Mouse (Mus musculus) fibroblast of lung, adult 2 months (primary cell): ENCODE data around the gene Tox3.

Source experiments
- DNase-seq: peaks from one replicate; pipeline ENCODE4 v3.0.0-alpha.2; 2011; ENCODE audit warnings: low read depth

Tox3 gene

DNA sequence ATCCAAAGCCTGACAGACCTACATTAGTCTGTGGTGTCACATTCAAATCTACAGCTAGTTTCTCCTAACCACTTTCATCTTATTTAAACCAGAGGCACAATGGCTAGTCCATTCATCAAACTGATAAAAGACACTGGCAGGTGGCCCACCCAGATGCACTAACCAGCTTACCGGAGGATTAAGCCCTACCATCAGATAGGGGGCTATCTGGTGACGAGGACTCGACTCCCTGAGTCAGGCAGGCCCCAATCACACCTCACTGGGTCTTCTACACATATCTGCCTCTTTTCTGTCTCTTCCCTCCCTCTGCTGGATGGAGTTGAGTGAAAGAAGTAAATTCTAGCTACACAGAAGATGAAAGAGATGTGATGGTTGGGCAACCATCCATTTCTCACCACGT, 24.3 kb downstream of the Tox3 start:
- no peak for DNase-seq

DNA sequence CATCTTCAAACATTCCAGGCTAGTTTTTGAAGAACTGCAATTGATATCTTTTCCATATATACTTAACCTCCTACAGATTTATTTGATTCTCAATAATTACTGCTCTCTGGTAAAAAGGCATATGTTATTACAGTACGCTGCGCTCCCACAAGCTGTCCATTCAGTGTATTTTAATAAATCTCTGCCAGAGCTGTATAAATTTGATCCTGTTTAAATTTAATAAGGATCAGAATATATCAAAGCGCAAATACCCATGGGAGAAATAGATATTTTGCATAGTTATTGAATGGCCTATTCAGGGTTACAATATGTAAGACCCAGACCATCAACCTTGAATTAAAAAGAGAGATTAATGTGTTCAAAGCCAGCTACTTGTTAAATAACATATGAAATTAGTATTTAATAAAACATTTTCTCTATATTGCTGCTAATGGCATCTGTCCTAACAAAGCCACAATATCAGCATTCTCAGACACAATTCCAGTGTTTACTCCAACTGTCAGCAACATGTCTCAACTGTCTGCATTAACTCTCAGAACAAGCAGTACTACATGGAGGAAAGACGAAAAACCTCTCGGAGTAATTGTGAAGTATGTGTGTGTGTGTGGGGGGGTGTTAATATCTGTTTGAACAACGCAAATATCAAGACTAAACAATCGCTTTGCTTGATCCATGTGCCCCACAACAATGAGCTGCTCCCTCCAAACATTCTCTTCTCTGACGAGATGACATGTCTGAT, 25.3 kb downstream of the Tox3 start:
- no peak for DNase-seq

DNA sequence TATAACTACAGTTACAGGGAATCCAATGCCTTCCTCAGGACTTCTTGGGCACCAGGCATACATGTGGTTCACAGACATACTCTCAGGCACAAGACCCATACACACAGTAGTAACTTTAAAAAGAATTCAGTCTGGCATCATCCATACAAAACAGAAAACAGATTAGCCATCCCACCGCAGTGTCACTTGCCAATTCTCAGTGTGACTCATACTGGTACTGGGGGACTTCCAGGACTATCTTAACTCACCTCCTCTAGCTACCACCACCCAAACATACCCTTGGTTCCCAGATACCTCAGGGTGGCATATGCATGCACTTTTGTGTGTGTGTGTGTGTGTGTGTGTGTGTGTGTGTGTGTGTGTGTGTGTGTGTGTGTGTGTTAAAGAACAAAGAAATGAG, 26.9 kb downstream of the Tox3 start:
- no peak for DNase-seq

DNA sequence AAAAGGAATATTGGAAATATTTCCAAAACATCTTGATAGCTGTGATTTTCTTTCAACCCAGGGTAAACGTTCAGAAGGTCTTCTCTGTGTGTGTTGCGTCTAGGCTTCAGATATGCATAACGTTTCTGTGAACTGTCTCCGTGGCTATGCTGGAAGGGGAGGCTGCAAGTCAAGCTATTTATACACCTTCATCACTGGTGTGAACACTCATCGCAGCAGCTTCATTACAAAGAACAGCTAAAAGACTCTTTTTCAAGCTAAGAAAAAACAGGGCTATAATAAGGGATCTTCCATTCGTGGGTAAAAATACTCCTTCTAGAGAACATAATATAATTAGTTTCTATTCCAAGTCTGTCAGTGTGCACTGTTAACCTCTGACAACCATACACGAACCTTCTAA, 33.8 kb downstream of the Tox3 start:
- no peak for DNase-seq

DNA sequence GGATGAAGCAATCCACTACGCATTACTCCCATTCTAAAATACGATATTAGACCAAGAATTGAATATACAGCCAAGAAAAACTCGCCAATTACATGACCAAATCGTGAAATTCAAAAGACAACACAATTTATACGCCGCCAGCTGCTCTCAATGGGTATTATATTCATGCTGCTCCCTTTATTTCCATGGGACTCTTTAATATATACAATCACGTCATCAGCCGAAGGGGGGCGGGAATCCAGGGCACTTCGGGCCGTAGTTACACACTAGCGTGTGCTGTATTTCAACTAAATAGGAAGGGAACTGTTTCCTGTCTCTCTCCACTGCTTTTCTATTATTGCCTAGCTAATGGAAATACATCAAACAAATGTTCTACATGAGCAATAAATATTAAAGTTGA, 45.2 kb downstream of the Tox3 start:
- DNase-seq: no peak

DNA sequence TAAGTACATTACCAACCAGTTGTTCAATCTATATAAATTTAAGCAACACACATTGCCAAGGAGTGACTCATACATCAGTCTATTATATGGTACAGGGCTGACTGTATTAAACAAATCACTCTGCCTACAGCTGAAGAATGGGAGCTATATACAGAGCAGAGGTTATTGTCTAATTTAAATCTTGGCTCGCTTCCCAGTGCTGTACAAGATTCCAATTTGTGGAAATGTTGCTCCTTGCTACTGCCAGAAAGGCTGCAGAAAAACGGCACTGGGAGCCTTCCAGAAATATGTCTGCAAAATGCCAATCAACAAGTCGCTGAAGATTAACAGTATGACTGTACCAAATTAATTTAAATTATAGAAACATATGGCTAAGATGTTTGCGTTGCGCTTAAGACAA, 45.9 kb downstream of the Tox3 start:
- DNase-seq: no peak

DNA sequence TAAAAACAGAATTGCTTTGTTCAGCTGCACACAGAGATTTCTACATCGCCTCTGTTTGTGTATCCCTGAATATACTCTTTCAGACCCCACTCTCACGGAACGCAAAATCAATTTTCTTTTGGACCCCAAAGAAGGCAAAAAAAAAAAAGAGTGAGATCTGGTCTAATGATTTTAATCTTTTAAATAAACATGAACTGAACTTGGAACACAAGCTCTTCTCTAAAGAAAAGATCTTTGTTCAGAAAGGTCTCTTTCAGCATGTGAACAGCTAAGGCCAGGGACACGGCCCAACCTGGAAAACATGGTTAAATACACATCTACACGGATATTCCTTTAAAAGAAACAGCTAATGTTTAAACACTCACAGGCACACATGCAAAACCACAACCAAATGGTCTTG, 46.6 kb downstream of the Tox3 start:
- no peak for DNase-seq

DNA sequence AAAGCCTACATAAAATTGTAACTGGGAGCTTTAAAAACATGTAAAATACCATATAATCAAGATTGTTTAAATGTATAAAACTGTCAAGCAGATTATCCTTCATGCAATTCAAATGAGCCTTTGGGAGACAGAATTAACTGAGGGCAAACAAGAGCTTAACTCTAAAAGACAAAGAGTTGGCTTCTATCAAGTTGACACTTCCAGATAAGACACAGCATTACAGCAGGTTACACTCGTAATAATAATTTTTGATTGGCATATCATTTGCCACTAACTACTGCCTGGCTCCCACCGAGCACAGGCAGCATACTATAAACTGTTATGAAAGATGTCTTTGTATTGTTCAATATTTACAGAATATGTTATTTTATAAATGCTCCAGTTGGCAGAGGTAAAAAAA, 47.2 kb downstream of the Tox3 start:
- DNase-seq: no peak

DNA sequence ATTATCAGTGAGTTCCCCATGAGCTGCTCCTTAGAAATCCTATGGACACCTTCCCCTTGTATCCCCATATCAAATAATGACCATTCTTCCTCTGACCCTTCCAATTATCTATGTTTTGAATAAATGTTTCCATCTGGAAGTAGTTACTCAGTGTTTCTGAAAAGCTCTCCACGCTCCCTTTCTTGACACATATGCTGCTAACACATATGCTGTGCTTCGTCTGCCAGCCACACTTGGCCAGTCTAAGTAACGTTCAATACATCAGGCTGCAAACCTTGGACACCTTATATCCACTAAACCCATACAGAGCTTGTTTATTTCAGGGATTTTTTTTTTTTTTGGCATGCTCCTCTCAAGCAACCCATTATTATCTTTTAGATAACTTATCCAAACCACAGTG, 54.1 kb downstream of the Tox3 start:
- no peak for DNase-seq

DNA sequence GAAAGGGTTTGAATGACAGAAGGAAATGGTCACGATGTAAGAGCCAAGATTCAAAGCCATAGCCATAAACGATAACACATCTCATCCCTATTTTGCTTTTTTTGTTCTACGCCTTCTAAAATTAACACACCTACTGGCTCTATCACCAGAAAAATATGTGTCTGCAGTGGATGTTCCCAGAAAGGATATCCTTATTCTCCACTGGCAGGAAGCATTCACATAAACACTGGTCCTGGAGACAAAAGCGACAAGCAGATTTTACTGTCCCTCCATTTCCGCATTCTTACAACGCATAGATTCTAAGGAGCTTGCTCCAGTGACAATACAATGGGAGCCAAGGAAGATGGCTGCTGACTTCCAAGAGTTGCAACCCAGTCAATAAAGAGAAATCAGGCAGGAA, 57.3 kb downstream of the Tox3 start:
- no peak for DNase-seq

DNA sequence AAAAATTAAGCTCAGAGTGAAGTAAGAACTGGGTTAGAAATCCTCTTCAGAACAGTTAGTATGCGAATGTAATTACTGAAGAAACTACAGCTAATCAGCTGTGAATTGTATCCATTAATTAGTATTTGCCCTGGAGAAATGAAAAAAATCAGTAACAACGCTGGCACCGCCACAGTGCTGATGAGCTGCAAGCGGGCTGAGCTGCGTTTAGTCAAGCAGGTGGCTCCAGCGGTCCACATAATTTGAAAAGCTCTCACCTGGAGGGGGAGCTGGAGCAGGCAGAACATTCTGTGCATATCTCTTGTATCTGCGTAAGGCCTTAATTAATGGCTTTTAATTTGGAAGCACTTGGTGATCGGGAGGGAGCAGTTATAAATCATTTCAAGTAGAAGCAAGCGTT, 71.4 kb downstream of the Tox3 start:
- DNase-seq: no peak

DNA sequence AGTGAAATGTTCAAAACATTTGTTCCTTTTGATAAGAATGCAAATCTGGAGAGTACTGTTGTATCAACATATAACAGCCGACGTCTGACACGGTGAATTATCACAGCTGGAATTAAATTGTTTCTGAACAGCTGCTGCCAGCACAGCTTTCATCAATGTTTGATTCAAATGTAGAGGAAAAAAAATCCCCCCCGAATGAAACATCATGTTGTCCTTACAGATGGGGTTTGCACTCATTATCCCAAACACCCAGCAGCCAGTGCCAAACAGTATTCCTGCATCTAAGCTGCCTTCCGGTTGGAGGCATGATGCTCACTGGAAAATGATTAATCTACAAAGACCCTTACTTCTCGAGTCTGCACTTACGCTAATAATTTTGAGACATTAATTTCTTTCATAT, 75.0 kb downstream of the Tox3 start:
- DNase-seq: no peak

DNA sequence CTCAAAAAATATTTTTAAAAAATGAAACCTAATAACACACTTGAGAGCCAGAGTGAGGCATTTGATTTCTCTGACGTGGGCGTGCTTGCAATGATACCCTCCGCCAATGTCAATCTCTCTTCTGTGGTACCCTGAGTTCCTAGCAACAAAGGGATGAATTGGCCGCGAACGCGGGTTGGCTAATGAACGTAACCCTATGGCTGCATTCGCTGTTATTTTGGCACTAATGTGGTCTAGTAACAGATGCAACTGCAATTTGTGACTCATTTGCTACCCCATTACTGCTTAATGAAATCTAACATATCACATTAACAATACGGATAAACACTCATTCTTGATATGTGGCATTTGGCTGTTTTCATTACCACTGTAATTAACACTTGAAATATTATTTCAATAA, 76.2 kb downstream of the Tox3 start:
- DNase-seq: no peak

DNA sequence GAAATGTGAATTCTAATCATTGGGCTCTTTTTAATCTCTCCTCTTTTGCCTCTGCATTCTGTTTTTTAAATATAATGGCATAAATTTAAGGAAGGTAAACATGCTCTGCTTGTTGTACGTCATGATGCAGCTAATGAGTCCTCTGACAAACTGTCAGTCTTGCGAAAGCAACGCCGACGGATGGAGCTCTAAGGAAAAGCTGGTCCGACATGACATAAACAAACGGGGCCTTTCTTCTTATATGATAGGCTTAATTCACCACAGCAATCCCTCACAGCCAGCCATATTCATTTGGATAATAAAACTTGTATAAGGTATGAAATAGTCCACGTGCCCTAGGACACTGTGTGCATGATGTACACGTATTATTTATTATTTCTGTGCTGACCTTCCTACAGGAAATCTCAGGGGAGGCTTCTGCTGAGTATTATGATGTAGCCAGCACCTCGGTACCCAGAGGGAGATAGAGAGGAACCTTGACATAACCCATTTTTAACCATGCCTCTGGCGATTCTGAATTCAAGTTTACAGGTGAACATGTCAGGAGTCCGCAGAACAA, 80.4 kb downstream of the Tox3 start:
- DNase-seq: no peak

DNA sequence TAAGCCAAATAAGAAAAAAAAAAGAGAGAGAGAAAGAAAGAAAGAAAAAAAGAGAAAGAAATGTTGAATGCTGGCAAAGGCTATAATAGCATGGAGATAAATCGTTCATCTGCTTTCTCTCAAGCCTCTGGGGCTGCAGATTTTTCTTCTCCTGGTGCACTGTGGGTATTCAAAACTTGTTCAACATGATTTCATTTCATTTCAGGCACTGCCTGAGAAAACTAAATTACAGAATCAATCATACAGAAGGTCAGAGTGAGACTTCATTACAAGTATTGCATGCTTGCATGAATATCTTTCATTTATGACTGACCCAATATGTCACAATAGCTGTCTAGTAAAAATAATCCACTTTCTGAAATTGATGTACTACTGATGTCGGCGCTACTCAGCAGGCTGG, 81.2 kb downstream of the Tox3 start:
- no peak for DNase-seq

DNA sequence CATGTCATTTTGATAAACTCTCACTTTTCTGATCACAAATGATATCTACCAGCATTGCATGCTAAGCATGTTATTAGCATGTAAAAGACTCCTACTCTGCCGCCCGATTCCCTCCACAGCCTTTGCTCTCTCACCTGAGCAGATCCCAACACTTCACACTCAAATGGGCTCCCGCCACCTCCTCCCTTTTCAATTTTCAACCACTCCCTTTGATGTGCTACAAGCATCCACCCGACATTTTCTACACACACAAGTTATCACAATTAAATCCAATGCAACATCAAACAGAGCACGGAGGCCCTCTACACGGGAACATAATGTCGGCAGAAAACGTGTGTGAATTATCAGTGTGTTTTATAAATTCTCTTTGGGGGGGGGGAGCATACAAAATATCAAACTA, 81.9 kb downstream of the Tox3 start:
- no peak for DNase-seq

DNA sequence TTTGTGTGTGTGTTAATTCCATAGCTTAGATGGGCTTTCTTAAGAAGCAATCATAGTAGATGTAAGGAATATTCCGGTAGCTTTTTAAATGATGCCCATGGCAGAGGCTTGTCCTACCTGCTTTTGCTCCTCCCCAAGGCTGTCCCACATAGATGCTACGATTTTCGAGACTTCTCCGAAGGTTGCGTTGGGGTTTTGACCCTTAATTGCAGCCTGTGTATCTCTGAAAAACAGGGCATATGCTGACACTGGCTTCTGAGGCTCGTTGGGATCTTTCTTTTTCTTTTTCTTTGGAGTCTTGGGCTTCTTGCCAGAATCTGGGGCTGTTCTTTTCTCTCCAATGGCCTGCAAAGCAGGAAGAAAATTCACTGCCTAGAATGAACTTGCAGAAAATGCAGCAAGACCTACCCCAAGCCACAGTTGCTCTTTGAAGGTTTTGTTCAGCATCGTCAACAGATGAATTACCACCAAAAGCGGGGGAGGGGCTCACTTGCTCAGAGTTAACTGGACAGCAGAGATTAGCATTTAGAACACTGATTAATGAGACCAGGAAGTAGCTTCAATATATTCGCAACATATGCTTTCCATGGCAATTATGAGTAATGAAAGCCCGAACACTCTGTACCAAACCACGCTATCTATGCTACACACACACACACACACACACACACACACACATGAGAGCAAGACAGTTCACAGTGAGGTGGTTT, 93.8 kb downstream of the Tox3 start:
- no peak for DNase-seq

DNA sequence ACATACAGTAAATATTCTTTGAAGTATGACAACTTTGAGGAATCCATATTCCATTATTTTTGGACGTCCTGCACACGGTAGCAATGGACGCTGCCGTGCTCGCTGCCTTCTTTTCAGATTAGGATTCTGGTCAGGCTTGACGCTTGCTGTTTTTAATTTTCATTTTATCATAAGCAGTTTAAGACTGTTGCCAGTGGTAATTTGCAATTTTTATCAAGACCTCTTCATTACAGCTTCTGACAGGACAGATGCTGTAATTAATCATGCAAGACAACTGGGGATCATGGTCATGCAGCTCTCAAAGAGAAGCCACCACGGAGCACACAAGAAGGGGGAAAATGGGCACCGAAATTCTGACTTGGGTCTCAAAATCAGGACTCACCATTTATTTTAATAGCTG, 101.8 kb downstream of the Tox3 start:
- DNase-seq: no peak

DNA sequence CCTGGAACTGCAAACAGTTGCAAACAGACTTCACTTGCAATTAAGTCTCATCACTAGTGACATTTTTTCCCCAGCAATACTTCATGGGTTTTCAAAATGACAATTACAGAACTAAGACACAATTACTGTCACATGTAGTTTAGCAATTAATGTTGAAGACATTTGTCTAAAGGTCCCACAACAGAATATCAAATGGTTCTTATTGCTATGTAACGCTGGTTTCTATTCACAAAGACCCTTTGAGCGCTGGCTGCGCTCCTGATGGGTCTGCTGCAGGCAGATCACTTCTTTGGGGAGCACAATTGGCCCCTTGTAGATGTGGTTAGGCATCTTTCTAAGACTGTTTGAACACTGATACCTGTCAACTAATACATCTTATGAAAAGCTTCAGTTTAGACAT, 102.3 kb downstream of the Tox3 start:
- DNase-seq: no peak

DNA sequence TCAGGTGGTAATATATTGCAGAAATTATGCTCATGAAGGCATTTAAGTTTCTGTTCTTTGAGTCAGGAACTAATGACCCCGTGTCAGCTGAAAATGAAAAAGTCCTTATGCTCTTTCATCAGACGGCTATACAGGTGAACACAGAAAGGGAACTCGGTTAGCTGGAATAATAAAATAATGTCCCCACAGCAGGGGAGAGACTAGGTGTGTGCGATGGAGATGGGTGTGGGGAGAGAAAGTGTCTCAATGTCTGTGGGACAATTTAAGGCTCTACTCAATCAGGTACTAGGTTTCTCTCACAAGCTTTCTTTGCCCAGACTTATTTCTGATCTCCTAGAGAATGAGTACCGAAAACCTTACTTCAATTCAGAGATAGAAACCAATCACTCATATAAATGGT, 103.0 kb downstream of the Tox3 start:
- DNase-seq: no peak

DNA sequence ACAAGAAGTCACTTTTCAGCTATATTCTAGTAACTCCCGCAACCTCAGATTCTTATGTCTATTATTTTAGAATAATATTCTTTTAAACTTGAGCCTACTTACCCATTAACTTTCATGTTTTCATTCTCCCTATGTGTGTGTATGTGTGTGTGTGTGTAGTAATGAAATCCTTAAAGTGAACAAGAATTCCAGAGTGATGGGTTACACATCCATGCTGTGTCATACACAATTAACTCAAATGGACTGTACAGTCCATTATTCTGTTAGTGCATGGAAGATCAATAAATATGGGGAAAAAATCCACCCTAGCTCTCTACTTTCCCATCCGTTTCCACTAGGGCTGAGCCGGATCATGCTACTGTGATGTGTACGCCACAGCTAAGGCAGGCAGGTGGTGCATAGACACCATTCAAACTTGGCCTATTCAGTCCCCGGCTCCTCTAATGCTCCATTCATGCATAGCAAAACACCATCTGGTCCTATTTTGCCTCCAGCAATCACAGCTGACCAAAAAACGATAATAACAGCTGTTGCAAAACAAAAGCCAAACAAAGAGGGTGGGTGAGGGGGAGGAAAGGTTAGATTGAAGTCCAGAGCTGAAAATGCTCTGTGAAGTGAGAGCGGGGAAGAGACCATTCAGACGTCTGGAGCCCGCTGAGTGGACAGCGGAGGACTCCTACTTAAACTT, 103.5 kb downstream of the Tox3 start:
- DNase-seq: no peak

DNA sequence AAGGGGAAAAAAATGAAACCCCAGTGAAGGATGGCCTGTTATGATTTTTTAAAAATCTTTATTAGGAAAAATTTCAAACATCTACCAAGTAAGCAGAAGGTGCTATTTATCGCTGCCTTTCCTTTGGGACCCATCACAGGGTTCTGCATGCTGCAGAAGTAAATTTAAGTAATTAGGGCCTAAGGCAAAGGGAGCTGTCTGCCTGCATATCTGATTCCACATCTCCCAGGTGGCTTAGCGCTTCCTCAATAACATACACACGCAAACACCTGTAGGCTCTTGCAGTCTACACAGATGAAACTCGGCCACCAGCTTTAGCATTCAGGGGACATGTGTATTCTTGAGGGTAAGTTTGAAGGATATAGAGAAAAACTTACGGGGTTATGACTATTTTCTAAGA, 104.2 kb downstream of the Tox3 start:
- no peak for DNase-seq

DNA sequence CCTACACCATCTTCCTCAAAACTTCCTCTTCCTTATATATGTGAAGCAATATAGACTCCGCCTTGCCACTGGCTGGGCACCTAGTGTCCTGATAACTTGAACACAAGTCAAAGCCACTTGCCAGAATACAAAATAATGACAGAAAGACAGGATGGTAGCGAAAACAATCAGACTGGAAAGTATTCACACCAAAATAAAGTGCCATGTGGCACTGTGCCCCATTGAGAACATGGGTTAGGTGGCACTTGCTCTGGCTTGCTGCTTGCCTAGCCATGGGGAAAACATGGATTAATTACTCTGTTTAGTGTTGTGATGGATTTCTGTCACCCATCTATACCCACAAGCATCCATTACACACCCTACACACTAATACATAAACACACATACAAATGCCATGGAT, 105.8 kb downstream of the Tox3 start:
- DNase-seq: no peak
